Mouse (Mus musculus) right cerebral cortex, adult 2 months (tissue): ENCODE measurements around the gene Olfr1509.
"Not testable (repeated sequence)": the region's sequence is repeated elsewhere in the genome, so short reads cannot be mapped to it uniquely, and the experiment has no call there.

Experiments used
- DNase-seq, 2 experiments: peaks; one replicate each; pipeline ENCODE4 v3.0.0; 2021 to 2022; ENCODE audit warnings: low spot score in 2 of 2

Olfr1509 gene

DNA sequence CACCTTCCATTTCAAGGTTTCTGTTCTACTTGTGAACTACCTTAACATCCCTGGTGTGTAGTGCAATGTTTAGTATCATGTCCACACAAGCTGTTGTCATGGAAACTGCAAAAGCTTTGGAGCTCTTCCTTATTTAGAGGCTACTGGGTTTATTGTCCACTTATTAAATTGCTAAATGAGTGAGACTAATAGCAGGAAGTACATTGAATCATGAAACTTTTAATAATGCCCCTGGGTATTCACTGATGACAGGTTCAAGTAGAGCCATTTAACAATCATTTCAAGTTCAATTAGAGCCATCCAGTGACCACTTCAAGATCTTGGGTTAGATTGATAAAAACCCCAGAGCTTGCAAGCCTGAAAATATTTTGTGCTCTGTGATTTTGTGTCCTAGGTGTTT, at the start of gene Olfr1509:
Gene Olfr1509, plus strand, starts transcription at position 301 of the 400 bp plus-strand sequence.
- DNase-seq, result no peak

DNA sequence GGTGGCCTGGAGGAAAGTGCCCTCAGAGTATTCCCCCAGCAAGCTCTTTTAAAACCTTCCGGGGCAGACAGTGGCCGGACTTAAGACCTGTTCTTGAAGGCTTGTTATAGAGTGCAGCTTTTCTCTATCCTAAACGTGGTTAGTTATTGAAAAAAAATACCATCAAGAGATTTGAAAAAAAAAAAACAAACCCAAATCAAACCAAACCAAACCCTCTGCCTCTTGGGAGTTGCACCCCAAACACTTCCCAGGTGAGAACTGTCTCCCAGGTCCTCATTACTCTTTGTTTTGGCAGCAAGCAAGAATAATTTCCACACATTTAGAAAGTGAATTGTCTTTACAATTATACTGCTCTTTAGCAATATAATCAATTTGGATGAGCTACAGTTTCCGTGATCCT, 45.5 kb upstream of the Olfr1509 start, which contains the start of gene Olfr1511:
Gene Olfr1511, minus strand, starts transcription at position 101 of the 400 bp plus-strand sequence.
- no peak for DNase-seq

DNA sequence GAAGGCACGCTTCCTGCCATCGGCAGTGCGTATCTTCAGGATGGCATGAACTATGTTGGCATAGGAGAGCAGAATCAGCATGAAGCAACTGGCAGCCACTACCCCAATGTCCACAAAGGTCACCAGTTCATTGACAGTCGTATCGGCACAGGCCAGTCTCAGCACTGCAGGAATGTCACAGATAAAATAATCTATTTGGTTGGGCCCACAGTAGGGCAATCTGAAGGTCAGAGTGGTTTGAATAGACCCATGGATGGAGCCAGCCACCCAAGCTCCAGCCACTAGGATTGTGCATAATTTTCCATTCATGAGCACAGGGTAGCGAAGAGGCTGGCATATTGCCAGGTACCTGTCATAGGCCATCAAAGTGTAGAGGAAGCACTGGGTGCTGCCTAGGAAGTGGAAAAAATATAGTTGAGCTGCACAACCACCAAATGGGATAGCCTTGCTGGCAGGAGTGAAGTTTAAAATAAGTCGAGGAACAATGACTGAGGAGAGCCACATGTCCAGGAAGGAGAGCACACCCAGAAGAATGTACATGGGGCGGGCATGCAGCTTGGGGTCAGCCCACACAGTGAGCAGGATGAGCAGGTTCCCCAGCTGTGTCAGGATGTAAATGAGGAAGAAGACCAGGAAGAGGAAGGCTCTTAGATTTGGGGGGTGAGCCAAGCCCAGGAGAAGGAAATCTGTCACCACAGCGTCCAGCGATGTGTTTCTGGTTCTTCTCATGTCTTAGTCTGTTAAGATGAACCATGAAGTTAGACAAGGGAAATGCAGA, 32.5 kb upstream of the Olfr1509 start:
- DNase-seq, result not testable (repeated sequence)

DNA sequence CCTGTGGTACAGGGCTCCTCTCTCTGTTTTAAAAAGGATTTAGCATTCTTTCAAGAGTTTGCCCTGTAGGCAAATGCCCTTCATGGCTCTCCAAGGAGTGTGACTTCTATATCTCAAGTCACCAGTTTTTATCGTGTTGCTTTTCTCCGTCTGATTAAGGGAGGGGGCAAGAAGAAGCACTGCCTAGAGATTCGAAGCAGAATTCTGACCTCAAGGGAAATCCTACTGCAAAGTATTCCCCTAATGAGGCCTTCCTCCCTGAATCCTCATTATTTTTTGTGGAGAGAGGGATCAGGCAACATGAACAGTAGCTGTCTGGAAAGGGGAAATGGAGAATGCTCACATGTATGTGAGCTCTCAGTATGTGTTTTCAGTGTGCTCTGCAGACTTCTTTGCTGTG, 28.5 kb upstream of the Olfr1509 start, which contains the start of gene Olfr1510:
Gene Olfr1510, minus strand, starts transcription at position 101 of the 400 bp plus-strand sequence.
- no peak for DNase-seq

DNA sequence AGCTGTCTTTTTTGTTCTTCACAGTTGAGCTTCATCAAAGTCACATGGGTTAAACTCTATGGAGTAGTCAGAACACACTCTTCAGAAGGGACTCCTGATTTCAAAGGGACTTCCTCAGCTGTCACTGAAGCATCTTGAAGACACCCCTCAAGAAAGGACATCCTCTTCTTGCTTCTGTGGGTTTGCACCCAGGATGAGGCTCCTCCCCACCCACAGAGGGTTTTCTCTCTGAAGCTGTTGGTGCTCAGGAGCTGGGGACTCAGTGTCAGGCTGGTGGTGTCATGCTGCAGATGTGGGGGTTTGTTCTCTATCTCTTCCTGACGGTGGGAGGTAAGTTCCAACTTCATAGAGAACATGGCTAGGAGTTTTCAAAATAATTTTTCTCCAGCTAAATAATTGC, 15.1 kb upstream of the Olfr1509 start:
- DNase-seq, result no peak

DNA sequence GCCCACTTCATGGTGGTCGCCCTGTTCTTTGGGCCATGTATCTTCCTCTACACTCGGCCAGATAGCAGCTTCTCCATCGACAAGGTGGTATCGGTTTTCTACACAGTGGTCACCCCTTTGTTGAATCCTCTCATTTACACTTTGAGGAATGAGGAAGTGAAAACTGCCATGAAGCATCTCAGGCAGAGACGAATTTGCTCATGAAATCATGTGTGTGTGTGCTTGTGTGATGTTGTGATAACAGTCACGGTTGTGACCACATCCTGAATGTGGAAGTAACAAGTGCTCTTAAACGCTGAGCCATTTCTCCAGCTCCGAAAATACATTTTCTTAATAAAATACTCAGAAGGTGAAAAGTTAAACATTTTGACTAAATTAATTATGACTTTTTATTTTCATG, 8.3 kb downstream of the Olfr1509 start:
- no peak for DNase-seq

DNA sequence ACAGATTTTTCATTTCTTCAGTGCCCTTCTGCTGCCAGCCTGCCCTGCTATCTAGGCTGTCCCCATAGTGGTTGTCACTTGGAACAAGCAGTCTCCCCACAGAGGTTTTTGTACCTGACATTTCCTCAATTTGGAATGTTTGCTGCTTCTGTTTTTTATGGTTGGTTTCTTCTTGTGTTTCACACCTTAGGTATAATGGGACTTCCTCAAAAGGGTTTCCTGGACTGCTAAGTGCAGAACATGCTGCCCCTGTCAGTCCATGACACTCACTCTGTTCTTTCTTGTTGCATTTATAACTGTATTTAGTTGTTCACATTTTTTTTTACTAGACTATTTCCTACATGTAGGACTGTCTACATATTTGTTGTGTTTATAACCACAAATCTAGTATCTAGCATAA, 19.1 kb downstream of the Olfr1509 start:
- DNase-seq, result no peak

DNA sequence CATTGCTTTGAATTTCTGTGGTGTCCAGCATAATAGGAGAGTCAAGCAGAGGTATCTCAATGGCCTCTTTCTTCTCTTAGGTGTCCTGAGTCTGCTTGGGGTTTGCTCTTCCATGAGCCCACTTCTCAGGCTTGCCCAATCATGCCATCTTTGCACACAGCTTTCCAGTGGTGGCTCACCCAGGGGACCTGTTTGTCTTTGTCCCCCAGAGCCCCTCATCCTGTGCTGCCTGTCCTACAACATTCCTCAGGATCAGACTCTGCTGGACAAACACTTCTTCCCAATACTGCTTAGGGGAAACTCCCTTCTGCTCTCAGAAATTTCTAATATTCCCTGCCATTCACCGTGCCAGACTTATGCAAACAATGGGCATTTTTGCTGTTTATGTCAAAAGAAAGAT, 22.9 kb downstream of the Olfr1509 start:
- no peak for DNase-seq

DNA sequence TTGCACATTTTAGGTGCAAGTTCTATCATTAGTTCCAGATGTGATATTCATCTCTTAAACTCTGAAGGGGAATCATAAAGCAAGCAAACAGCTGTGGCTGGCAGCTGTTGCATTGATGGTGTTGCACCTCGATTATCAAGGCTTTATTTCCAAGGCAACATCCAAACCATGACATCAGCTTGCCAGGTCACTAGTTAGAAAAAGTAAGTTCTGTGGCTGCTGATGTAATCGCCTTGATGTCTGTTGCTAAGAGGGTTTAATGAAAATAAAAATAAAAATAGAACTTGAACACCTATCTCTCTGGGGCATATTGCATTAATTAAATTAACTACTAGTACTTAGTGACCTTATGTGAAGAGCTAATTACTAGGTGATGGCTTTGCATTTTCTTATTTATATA, 24.6 kb downstream of the Olfr1509 start, which contains the start of gene Olfr1508:
Gene Olfr1508, minus strand, starts transcription at position 101 of the 400 bp plus-strand sequence.
- DNase-seq, result no peak

DNA sequence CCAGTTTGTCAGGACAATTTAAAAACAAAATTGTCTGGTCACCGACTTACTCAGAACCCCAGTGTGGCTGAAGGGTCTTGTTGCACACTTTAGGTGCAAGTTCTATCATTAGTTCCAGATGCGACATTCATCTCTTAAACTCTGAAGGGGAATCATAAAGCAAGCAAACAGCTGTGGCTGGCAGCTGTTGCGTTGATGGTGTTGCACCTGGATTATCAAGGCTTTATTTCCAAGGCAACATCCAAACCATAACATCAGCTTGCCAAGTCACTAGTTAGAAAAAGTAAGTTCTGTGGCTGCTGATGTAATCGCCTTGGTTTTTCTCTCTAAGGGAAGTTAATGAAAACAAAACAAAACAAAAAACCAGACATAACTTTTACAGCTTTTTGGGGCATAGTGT, 52.7 kb downstream of the Olfr1509 start, which contains the start of gene Olfr1507:
Gene Olfr1507, minus strand, starts transcription at position 234 of the 400 bp plus-strand sequence.
- no peak for DNase-seq
